Mouse (Mus musculus) neural tube, embryonic 12.5 days (tissue): ENCODE measurements around the gene A930002H24Rik. TPM values are rescaled to one million over a fixed set of nuclear protein-coding genes. Genes with fewer than 3 reads are reported as not detected.
A peak's percentile ranks its signal among the peaks of the same experiment; 100 is the strongest.
"Not testable (repeated sequence)": the region's sequence is repeated elsewhere in the genome, so short reads cannot be mapped to it uniquely, and the experiment has no call there.

Experiments used
- ATAC-seq: fragments of 200-750 bp; cut with Nextera tagmentation; 2 replicates; pipeline ENCODE4 v1.8.0; 2017; ENCODE audit warnings: low read depth, mild to moderate bottlenecking, moderate TSS enrichment, moderate library complexity; ENCODE audit not compliant: low FRiP score
- H3K27ac ChIP-seq: fragments of 300-500 bp; sonication (generic); 2 replicates; pipeline ENCODE4 v1.5.1; 2016
- H3K27me3 ChIP-seq: fragments of 300-500 bp; sonication (generic); replicated peaks from 2 replicates; pipeline ENCODE4 v1.6.1; 2016; ENCODE audit warnings: mild to moderate bottlenecking
- H3K36me3 ChIP-seq: fragments of 300-500 bp; sonication (generic); 2 replicates; pipeline ENCODE4 v1.6.1; 2016; ENCODE audit warnings: mild to moderate bottlenecking
- H3K4me1 ChIP-seq: fragments of 300-500 bp; sonication (generic); 2 replicates; pipeline ENCODE4 v1.6.1; 2016
- H3K4me2 ChIP-seq: fragments of 300-500 bp; sonication (generic); replicated peaks from 2 replicates; pipeline ENCODE4 v1.6.1; 2016; ENCODE audit warnings: mild to moderate bottlenecking
- H3K4me3 ChIP-seq: fragments of 300-500 bp; sonication (generic); 2 replicates; pipeline ENCODE4 v1.5.1; 2016
- H3K9ac ChIP-seq: fragments of 300-500 bp; sonication (generic); 2 replicates; pipeline ENCODE4 v1.6.1; 2016; ENCODE audit warnings: mild to moderate bottlenecking
- H3K9me3 ChIP-seq: fragments of 300-500 bp; sonication (generic); 2 replicates; pipeline ENCODE4 v1.6.1; 2016; ENCODE audit warnings: mild to moderate bottlenecking
- WGBS: fragments of 180-500 bp; shearing (Covaris S2); methylation state at CpG from one replicate; pipeline ENCODE4 v1.1.7; 2016; 5-methylcytosine and 5-hydroxymethylcytosine counted together
- polyA plus RNA-seq: library from polyadenylated mRNA; unstranded; fragments of >200 nt; fragmentation: Nextera tagmentation; extraction: Ambion mirVana; gene quantifications from 2 replicates; pipeline ENCODE4 v1.2.1, GENCODE M21; 2016

Gene A930002H24Rik
- polyA plus RNA-seq, 1 experiment from 2014 or later, result 3.6 TPM

DNA sequence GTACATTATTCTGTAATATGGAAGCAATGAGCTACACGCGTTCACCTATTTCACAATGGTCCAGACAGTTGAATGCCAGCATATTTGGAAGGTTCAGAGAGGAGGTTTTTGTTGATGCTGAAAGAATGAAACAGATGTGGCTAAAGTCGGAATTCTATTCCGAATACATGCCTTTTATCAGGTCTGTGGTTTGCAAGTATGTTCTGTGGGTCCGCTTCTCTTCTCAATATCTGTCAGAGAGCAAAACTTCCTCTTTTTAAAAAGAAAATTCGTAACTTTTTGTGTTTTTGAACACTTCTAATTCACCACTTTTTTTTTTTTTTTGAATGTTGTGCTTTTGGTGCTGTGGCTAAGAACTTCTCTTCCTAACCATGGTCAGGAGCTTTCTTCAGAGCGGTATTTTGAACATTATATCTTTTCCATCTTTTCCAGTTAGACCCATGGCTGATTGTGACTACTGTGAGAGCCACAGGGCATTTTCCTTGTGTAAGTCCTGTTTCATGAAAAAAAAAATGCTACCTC, 6.5 kb downstream of the A930002H24Rik start:
- no peak overlapping the region for H3K9ac ChIP-seq
- H3K9me3 ChIP-seq, result no peaks in the 10 kb centered on the region
- WGBS, result 88% methylated on average over 7 of the region's 7 CpGs
- H3K27ac ChIP-seq, result no peak overlapping the region
- no peaks in the 10 kb centered on the region for H3K36me3 ChIP-seq
- no peak overlapping the region for H3K4me3 ChIP-seq
- ATAC-seq, result no peak
- H3K27me3 ChIP-seq, result no peaks in the 10 kb centered on the region
- H3K4me1 ChIP-seq, result no peaks in the 10 kb centered on the region
- no peak overlapping the region for H3K4me2 ChIP-seq

DNA sequence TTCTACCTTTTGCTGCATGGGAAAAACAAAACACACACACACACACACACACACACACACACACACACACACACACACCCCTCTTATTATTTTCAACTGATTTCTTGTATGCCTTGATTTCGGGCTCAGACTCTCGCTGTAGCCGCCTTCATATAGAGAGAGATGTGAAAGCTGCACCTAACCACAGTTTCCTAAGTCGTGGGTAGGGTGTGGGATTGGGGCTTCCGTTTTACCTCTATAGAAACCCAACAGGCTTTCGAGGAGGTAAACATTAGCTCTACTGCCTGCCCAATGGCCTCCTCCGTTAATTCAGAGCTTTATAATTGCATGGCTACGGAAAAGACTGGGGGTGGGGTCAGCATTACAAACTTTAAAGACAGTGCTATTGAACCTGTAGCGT, 13.6 kb downstream of the A930002H24Rik start:
- Histone ChIP-seq H3K36me3 (no peaks in the 10 kb centered on the region), H3K9ac (no peak overlapping the region; the same call in 1 of the 2 replicates), H3K4me1 (no peaks in the 10 kb centered on the region), H3K9me3 (no peaks in the 10 kb centered on the region), H3K4me3 (no peak overlapping the region), H3K4me2 (peak overlapping the region; percentile 65), H3K27me3 (no peaks in the 10 kb centered on the region), H3K27ac (no peak overlapping the region)
- 0 out of 2 replicates have a peak, but pooled peaks have one; percentile 1 for ATAC-seq
- 88% methylated on average over 9 of the region's 9 CpGs for WGBS

GRCm38 (mm10) chr17:63849566-63849965, 14.0 kb downstream of the A930002H24Rik start:
- H3K9ac ChIP-seq, result peak overlapping the region; percentile 64
- no peaks in the 10 kb centered on the region for H3K4me1 ChIP-seq
- H3K27ac ChIP-seq, result no peak overlapping the region
- H3K4me2 ChIP-seq, result peak overlapping the region; percentile 65
- no peaks in the 10 kb centered on the region for H3K36me3 ChIP-seq
- ATAC-seq, result peak; percentile 100
- under 1% methylated on average over 22 of the region's 22 CpGs for WGBS
- no peaks in the 10 kb centered on the region for H3K9me3 ChIP-seq
- peak overlapping the region; percentile 63 for H3K4me3 ChIP-seq
- no peaks in the 10 kb centered on the region for H3K27me3 ChIP-seq

DNA sequence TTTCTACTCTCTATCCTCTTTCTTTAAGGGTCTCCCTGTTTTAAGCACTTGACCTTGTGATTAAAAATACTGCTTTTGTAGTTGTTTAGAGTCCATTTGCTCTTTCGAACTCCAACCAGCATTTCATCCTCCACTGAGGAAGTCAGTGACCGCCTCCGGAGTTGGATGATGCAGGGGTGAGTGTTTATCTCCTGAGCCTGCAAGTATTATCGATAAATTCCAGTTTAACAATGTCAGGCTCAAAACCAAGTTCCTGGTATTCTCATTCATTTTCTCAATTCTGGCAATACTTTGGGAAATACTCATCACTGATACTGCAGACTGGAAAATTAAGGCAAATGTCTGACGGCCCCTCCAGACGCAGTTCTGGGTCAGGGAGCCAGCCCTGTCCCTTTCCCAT, 14.4 kb downstream of the A930002H24Rik start:
- H3K27me3 ChIP-seq, result no peaks in the 10 kb centered on the region
- no peaks in the 10 kb centered on the region for H3K4me1 ChIP-seq
- H3K9me3 ChIP-seq, result no peaks in the 10 kb centered on the region
- peak overlapping the region; percentile 64 for H3K9ac ChIP-seq
- WGBS, result 8% methylated on average over 6 of the region's 6 CpGs
- ATAC-seq, result peak; percentile 68
- H3K4me2 ChIP-seq, result peak overlapping the region; percentile 65
- H3K4me3 ChIP-seq, result peak overlapping the region; percentile 63
- H3K36me3 ChIP-seq, result no peaks in the 10 kb centered on the region
- H3K27ac ChIP-seq, result no peak overlapping the region

DNA sequence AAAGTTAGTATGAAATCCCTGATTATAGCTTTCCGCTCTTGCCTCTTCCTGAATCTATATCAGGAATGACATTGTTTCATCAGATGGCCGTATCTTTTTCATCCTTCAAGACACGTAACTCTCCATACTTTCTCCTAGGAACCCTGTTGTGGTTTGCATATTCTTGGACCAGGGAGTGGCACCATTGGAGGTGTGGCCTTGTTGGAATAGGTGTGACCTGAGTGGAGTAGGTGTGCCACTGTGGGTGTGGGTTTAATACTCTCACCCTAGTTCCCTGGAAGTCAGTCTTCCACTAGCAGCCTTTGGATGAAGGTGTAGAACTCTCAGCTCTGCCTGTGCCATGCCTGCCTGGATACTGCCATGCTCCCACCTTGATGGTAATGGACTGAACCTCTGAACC, 17.8 kb downstream of the A930002H24Rik start:
- not testable (repeated sequence) for H3K36me3 ChIP-seq
- 94% methylated on average over 3 of the region's 3 CpGs for WGBS

DNA sequence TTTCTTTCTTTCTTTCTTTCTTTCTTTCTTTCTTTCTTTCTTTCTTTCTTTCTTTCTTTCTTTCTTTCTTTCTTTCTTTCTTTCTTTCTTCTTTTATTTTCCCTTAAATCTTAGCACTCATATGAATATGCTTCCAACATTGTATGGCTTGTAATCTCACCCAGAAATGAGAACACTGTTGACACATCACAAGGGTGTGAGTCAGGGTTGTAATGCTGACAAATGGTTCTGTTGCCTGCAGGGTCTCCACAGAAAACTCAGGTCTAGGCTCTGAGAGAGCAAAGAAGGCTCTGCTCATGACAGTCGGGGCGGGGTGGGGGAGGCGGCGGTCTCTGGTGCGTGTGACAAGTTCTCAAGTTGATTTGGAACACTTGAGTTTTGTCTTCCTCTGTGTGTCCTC, 18.7 kb downstream of the A930002H24Rik start:
- H3K9me3 ChIP-seq, result no peaks in the 10 kb centered on the region
- no peaks in the 10 kb centered on the region for H3K27me3 ChIP-seq
- H3K4me3 ChIP-seq, result no peak overlapping the region
- no peak overlapping the region for H3K27ac ChIP-seq
- H3K9ac ChIP-seq, result no peak overlapping the region
- no peak for ATAC-seq
- 82% methylated on average over 5 of the region's 5 CpGs for WGBS
- H3K4me2 ChIP-seq, result no peak overlapping the region
- H3K36me3 ChIP-seq, result no peaks in the 10 kb centered on the region
- H3K4me1 ChIP-seq, result no peaks in the 10 kb centered on the region

More for the DNA sequence above, 17.8 kb downstream of the A930002H24Rik start:
- not testable (repeated sequence) for H3K27ac ChIP-seq, H3K27me3 ChIP-seq, H3K4me2 ChIP-seq, H3K4me1 ChIP-seq, H3K4me3 ChIP-seq, H3K9ac ChIP-seq, ATAC-seq, H3K9me3 ChIP-seq

DNA sequence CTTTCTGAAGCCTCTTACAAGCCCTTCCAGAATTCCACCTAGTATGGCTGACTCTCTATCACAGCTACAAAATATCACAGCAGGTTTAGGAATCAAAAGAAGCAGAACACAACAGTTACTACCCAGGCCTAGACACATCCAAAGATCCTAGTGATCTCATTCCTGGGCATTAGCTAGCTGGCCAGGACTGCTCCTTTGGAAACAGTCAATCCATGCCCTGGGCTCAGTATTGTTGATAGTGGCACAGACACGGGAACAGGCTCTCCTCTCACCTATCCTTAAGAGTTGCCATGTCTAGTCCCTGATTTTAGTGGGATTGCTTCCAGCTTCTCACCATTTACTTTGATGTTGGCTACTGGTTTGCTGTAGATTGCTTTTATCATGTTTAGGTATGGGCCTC, 21.4 kb downstream of the A930002H24Rik start:
- H3K36me3 ChIP-seq, result no peaks in the 10 kb centered on the region
- H3K4me1 ChIP-seq, result no peaks in the 10 kb centered on the region
- H3K27me3 ChIP-seq, result no peaks in the 10 kb centered on the region
- no peak overlapping the region for H3K9ac ChIP-seq
- no peak overlapping the region for H3K4me3 ChIP-seq
- no peak overlapping the region for H3K4me2 ChIP-seq
- WGBS, result 89% methylated on average over 1 of the region's 1 CpGs
- no peak overlapping the region for H3K27ac ChIP-seq
- ATAC-seq, result no peak
- no peaks in the 10 kb centered on the region for H3K9me3 ChIP-seq

- 93% methylated on average over 3 of the region's 3 CpGs for WGBS
Observed at GRCm38 (mm10) chr17:63839636-63840269, 23.8 kb downstream of the A930002H24Rik start.

GRCm38 (mm10) chr17:63838144-63838543, 25.4 kb downstream of the A930002H24Rik start:
- 94% methylated on average over 8 of the region's 8 CpGs for WGBS
- H3K9ac ChIP-seq, result no peak overlapping the region
- no peak overlapping the region for H3K4me2 ChIP-seq

More at GRCm38 (mm10) chr17:63839636-63840269, 23.8 kb downstream of the A930002H24Rik start:
- no peaks in the 10 kb centered on the region for H3K36me3 ChIP-seq
- H3K9ac ChIP-seq, result no peak overlapping the region
- no peaks in the 10 kb centered on the region for H3K9me3 ChIP-seq
- no peak overlapping the region for H3K27ac ChIP-seq
- ATAC-seq, result no peak
- H3K27me3 ChIP-seq, result no peaks in the 10 kb centered on the region
- no peaks in the 10 kb centered on the region for H3K4me1 ChIP-seq
- no peak overlapping the region for H3K4me2 ChIP-seq
- H3K4me3 ChIP-seq, result no peak overlapping the region

DNA sequence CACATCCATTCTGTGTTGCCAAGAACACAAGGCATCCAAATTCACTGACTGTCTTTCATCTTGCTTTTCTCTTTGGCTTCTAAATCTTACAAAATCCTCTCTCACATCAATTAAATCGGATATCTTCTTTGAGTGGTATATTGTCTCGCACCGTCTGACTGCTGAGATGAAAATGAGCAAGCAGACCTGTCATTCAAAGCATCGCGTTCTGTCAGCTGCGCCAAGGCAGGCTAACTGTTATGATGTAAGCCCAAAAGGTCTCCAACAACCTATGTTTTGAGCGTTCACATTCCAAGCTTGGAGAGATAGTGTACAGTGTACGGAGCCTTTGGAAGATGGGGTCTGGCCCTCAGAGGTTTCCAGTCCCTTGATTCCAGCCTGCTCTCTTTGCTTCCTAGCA, 26.9 kb downstream of the A930002H24Rik start:
- Histone ChIP-seq H3K4me1 (no peaks in the 10 kb centered on the region), H3K27ac (no peak overlapping the region), H3K27me3 (no peaks in the 10 kb centered on the region), H3K9ac (no peak overlapping the region), H3K4me2 (no peak overlapping the region), H3K9me3 (no peaks in the 10 kb centered on the region), H3K36me3 (no peaks in the 10 kb centered on the region), H3K4me3 (no peak overlapping the region)
- no peak for ATAC-seq
- 92% methylated on average over 8 of the region's 8 CpGs for WGBS

More at GRCm38 (mm10) chr17:63838144-63838543, 25.4 kb downstream of the A930002H24Rik start:
- Histone ChIP-seq H3K4me3 (no peak overlapping the region), H3K27me3 (no peaks in the 10 kb centered on the region), H3K9me3 (no peaks in the 10 kb centered on the region), H3K4me1 (no peaks in the 10 kb centered on the region), H3K27ac (no peak overlapping the region), H3K36me3 (no peaks in the 10 kb centered on the region)
- no peak for ATAC-seq

GRCm38 (mm10) chr17:63836223-63836622, 27.4 kb downstream of the A930002H24Rik start:
- Histone ChIP-seq H3K9ac (no peak overlapping the region), H3K36me3 (no peaks in the 10 kb centered on the region), H3K4me2 (no peak overlapping the region), H3K27ac (no peak overlapping the region), H3K4me3 (no peak overlapping the region), H3K9me3 (no peaks in the 10 kb centered on the region), H3K4me1 (no peaks in the 10 kb centered on the region), H3K27me3 (no peaks in the 10 kb centered on the region)
- no peak for ATAC-seq
- 92% methylated on average over 2 of the region's 2 CpGs for WGBS

DNA sequence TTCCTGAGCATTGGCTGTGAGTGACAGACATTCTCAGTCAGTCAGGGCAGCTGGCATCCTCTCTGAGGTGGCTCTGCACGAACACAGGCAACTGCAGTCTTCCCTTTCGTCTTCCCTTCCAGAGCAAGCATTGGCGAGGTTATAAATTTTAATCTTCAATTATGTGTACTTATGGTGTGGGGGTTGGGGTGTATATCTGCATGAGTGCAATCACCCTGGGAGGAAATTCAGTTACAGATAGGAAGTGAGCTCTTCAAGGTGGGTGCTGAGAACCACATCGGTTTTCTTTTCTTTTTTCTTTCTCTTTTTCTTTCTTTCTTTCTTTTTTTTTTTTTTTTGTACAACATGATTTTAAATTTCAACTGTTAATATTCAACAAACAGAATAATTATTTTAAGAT, 32.0 kb downstream of the A930002H24Rik start:
- Histone ChIP-seq H3K9me3 (no peaks in the 10 kb centered on the region), H3K9ac (no peak overlapping the region), H3K4me2 (no peak overlapping the region), H3K36me3 (no peaks in the 10 kb centered on the region), H3K4me1 (no peaks in the 10 kb centered on the region), H3K27ac (no peak overlapping the region), H3K4me3 (no peak overlapping the region), H3K27me3 (no peaks in the 10 kb centered on the region)
- 80% methylated on average over 4 of the region's 4 CpGs for WGBS
- no peak for ATAC-seq
